Mouse (Mus musculus) kidney, embryonic 15.5 days (tissue): ENCODE data around the gene Pcca. TPM values are rescaled to one million over a fixed set of nuclear protein-coding genes. Genes with fewer than 3 reads are reported as not detected.

Experiments used
- ATAC-seq: fragments of 200-750 bp; cut with Nextera tagmentation; replicated peaks from 2 replicates; pipeline ENCODE4 v1.8.0; 2017; ENCODE audit warnings: moderate TSS enrichment; ENCODE audit not compliant: low FRiP score
- H3K27ac ChIP-seq: fragments of 300-500 bp; sonication (generic); 2 replicates; pipeline ENCODE4 v1.5.1; 2015; ENCODE audit warnings: mild to moderate bottlenecking, inconsistent platforms
- H3K27me3 ChIP-seq: fragments of 300-500 bp; sonication (generic); 2 replicates; pipeline ENCODE4 v1.6.1; 2015; ENCODE audit warnings: inconsistent platforms
- H3K36me3 ChIP-seq: fragments of 300-500 bp; sonication (generic); 2 replicates; pipeline ENCODE4 v1.6.1; 2015; ENCODE audit warnings: inconsistent platforms
- H3K4me1 ChIP-seq: fragments of 300-500 bp; sonication (generic); 2 replicates; pipeline ENCODE4 v1.6.1; 2015; ENCODE audit warnings: inconsistent platforms
- H3K4me2 ChIP-seq: fragments of 300-500 bp; sonication (generic); 2 replicates; pipeline ENCODE4 v1.6.1; 2015; ENCODE audit warnings: moderate library complexity, mild to moderate bottlenecking, inconsistent platforms
- H3K4me3 ChIP-seq: fragments of 300-500 bp; sonication (generic); replicated peaks from 2 replicates; pipeline ENCODE4 v1.5.1; 2015; ENCODE audit warnings: mild to moderate bottlenecking, inconsistent platforms
- H3K9ac ChIP-seq: fragments of 300-500 bp; sonication (generic); 2 replicates; pipeline ENCODE4 v1.6.1; 2015; ENCODE audit warnings: mild to moderate bottlenecking, inconsistent platforms
- H3K9me3 ChIP-seq: fragments of 300-500 bp; sonication (generic); replicated peaks from 2 replicates; pipeline ENCODE4 v1.6.1; 2016; ENCODE audit warnings: inconsistent platforms
- WGBS: fragments of 180-500 bp; shearing (Covaris S2); methylation state at CpG from one replicate; pipeline ENCODE4 v1.1.7; 2015; ENCODE audit warnings: mixed read lengths; 5-methylcytosine and 5-hydroxymethylcytosine counted together
- polyA plus RNA-seq: library from polyadenylated mRNA; unstranded; fragments of >200 nt; fragmentation: Nextera tagmentation; extraction: Ambion mirVana; gene quantifications from 2 replicates; pipeline ENCODE4 v1.2.1, GENCODE M21; 2015

The Pcca gene
- polyA plus RNA-seq, 1 experiment from 2014 or later: 23.9 TPM

GRCm38 (mm10) chr14:122611035-122611434 lies 76.9 kb downstream of the Pcca start:
- Histone ChIP-seq H3K27ac (no peak overlapping the region), H3K9me3 (no peaks in the 10 kb centered on the region), H3K9ac (no peak overlapping the region), H3K4me1 (no peaks in the 10 kb centered on the region), H3K4me2 (no peak overlapping the region), H3K27me3 (no peaks in the 10 kb centered on the region), H3K4me3 (no peak overlapping the region), H3K36me3 (no peaks in the 10 kb centered on the region)
- no peak for ATAC-seq
- WGBS: 87% methylated on average over 4 of the region's 4 CpGs

GRCm38 (mm10) chr14:122612317-122612716 lies 78.2 kb downstream of the Pcca start:
- Histone ChIP-seq H3K4me3 (no peak overlapping the region), H3K27ac (no peak overlapping the region), H3K36me3 (no peaks in the 10 kb centered on the region), H3K4me1 (no peaks in the 10 kb centered on the region), H3K27me3 (no peaks in the 10 kb centered on the region), H3K9ac (no peak overlapping the region), H3K9me3 (no peaks in the 10 kb centered on the region), H3K4me2 (no peak overlapping the region)
- WGBS: 87% methylated on average over 3 of the region's 3 CpGs
- ATAC-seq: no peak

DNA sequence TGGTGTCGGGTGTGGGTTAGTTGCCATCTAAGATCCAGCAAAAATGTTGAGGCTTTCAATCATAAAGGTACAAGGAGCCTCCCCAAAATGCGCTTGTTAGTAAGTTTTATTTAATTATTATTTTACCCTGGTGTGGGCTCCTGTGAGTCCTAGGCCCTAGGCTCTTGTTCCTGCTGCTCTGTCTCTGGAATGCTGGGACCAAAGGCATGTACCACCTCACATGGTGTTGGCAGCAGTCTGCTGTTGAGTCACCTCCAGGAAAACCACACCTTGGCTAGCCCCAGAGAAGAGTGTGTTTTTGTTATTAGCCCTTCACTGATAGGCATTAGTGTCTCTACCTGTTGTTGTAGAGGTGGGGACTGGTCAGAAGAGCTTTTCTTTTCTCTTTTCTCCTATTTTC lies 83.5 kb downstream of the Pcca start:
- no peaks in the 10 kb centered on the region for H3K9me3 ChIP-seq
- no peak overlapping the region for H3K4me3 ChIP-seq
- no peaks in the 10 kb centered on the region for H3K36me3 ChIP-seq
- WGBS: 93% methylated on average over 2 of the region's 2 CpGs
- no peak for ATAC-seq
- no peaks in the 10 kb centered on the region for H3K4me1 ChIP-seq
- H3K9ac ChIP-seq: no peak overlapping the region
- H3K4me2 ChIP-seq: no peak overlapping the region
- no peak overlapping the region for H3K27ac ChIP-seq
- H3K27me3 ChIP-seq: no peaks in the 10 kb centered on the region

DNA sequence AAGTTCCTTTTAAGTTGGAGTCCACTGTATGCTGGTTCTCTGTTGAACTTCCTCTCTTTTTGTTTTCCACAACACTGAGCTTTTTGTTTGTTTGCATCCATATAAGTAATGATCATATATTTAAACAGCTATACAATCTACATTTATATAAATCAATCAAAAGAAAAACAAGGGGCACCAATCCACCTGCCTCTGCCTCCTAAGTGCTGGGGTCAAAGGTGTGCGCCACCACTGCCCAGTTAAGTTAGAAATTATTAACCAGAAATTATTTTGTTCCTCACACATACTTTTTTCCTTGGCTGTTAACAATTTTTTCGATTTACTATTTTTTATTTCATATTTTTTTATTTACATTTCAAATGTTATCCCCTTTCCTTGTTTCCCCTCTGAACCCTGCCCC lies 99.3 kb downstream of the Pcca start:
- no peak overlapping the region for H3K9ac ChIP-seq
- H3K27me3 ChIP-seq: no peaks in the 10 kb centered on the region
- no peaks in the 10 kb centered on the region for H3K9me3 ChIP-seq
- H3K4me3 ChIP-seq: no peak overlapping the region
- no peaks in the 10 kb centered on the region for H3K36me3 ChIP-seq
- H3K4me2 ChIP-seq: no peak overlapping the region
- no peak for ATAC-seq
- H3K27ac ChIP-seq: no peak overlapping the region
- H3K4me1 ChIP-seq: no peaks in the 10 kb centered on the region
- 90% methylated on average over 2 of the region's 2 CpGs for WGBS

GRCm38 (mm10) chr14:122636601-122637000 lies 102.5 kb downstream of the Pcca start:
- ATAC-seq: no peak
- WGBS: 40% methylated on average over 6 of the region's 6 CpGs
- no peaks in the 10 kb centered on the region for H3K4me1 ChIP-seq

DNA sequence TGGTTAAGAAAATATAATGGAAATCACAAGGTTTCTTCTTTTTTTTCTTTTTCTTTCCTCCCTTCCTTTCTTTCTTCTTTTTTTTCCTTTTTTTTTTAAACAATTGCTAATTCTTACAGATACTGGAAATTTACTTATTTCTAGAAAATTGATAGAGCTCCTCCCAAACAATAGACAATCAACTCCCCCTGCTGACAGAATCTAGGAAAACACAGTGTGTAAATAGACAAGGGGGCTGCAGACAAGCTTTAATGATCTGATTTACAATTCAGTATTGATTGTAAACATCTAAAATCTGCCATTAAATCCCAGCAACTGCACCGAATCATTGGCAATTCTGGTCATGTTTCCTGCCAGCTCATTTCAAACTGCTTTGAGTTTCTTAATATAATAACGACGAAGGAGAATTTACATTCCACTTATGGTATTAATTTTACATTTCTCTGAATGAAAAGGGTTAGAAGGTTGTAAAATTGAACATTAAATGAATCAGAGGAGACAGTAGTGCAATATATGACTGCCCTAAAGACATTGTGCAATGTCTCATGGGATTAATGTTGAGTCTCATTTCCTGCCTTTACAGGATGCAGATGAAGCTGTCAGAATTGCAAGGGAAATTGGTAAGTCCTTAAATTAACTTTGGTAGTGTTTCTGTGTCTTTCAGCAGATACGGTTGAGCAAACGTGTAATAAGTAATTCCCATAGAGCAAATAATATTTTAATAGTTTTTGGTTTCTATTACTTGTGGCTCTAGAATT lies 103.9 kb downstream of the Pcca start:
- ATAC-seq: no peak
- H3K27ac ChIP-seq: no peak overlapping the region
- no peak overlapping the region for H3K9ac ChIP-seq
- H3K4me2 ChIP-seq: no peak overlapping the region
- H3K4me3 ChIP-seq: no peak overlapping the region
- H3K27me3 ChIP-seq: no peaks in the 10 kb centered on the region
- no peaks in the 10 kb centered on the region for H3K9me3 ChIP-seq
- H3K36me3 ChIP-seq: no peaks in the 10 kb centered on the region
- WGBS: 52% methylated on average over 5 of the region's 5 CpGs
- H3K4me1 ChIP-seq: no peaks in the 10 kb centered on the region

More at GRCm38 (mm10) chr14:122636601-122637000, 102.5 kb downstream of the Pcca start:
- Histone ChIP-seq H3K9ac (no peak overlapping the region), H3K27me3 (no peaks in the 10 kb centered on the region), H3K9me3 (no peaks in the 10 kb centered on the region), H3K27ac (no peak overlapping the region), H3K36me3 (no peaks in the 10 kb centered on the region), H3K4me2 (no peak overlapping the region), H3K4me3 (no peak overlapping the region)

- Histone ChIP-seq H3K9ac (no peak overlapping the region), H3K27me3 (no peaks in the 10 kb centered on the region), H3K4me3 (no peak overlapping the region), H3K9me3 (no peaks in the 10 kb centered on the region), H3K36me3 (no peaks in the 10 kb centered on the region), H3K4me2 (no peak overlapping the region), H3K27ac (no peak overlapping the region), H3K4me1 (no peaks in the 10 kb centered on the region)
- 79% methylated on average over 2 of the region's 2 CpGs for WGBS
- ATAC-seq: no peak
Observed at GRCm38 (mm10) chr14:122639168-122639720, 105.1 kb downstream of the Pcca start.

- Histone ChIP-seq H3K36me3 (no peaks in the 10 kb centered on the region), H3K27ac (no peak overlapping the region), H3K27me3 (no peaks in the 10 kb centered on the region), H3K4me1 (no peaks in the 10 kb centered on the region), H3K4me3 (no peak overlapping the region), H3K4me2 (no peak overlapping the region), H3K9ac (no peak overlapping the region), H3K9me3 (no peaks in the 10 kb centered on the region)
- ATAC-seq: no peak
- WGBS: 77% methylated on average over 1 of the region's 1 CpGs
Observed at GRCm38 (mm10) chr14:122642432-122642831, 108.3 kb downstream of the Pcca start.

DNA sequence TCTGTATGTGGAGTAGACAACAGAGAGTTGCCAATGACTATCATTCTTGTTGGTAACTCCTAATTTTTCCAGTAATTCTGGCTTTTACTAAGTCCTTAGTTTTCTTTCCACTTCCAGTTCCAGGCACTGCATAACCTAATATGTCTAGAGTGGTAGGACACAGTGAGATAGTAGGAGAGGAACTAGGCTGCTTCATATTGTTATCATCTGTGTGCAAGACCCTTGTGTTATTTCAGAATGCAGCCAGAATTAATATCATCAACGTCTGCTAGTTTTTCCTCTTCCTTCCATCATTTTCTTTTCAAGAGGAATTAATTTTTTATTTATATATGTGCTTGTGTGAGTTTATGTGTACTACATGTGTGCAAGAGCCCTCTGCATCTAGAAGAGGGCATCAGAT lies 114.1 kb downstream of the Pcca start:
- no peak for ATAC-seq
- H3K4me3 ChIP-seq: no peak overlapping the region
- H3K36me3 ChIP-seq: no peaks in the 10 kb centered on the region
- no peak overlapping the region for H3K9ac ChIP-seq
- no peak overlapping the region for H3K4me2 ChIP-seq
- no peaks in the 10 kb centered on the region for H3K4me1 ChIP-seq
- no peak overlapping the region for H3K27ac ChIP-seq
- WGBS: 82% methylated on average over 1 of the region's 1 CpGs
- no peaks in the 10 kb centered on the region for H3K27me3 ChIP-seq
- H3K9me3 ChIP-seq: no peaks in the 10 kb centered on the region

DNA sequence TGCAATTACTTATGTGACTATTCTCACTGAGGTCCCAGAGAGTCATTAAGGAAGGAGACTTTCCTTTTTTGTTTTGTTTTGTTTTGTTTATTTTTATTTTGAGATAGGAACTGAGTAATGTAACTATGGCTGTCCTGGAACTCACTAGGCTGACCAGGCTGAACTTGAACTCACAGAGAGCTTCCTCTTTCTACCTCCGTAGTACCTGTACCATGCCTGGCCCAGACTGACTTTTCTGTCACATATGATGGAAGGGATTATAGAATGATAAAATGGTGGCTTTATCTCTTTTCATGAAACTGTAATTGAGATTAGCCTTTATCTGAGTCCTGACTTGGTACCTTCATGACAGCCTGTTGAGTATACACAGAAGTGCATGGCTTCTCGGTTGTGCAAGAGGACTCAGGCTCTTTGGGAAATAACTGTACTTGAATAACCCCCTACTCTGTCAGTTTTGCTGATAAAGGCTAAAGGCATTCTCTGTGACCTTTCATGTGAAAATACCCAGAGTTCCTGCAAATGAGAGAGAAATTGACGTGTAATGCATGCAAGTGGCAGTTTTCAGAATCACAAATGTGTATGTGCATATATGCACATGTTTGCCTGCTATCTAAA lies 115.3 kb downstream of the Pcca start:
- Histone ChIP-seq H3K27ac (no peak overlapping the region), H3K36me3 (no peaks in the 10 kb centered on the region), H3K4me3 (no peak overlapping the region), H3K9me3 (no peaks in the 10 kb centered on the region), H3K4me2 (no peak overlapping the region), H3K9ac (no peak overlapping the region), H3K4me1 (no peaks in the 10 kb centered on the region), H3K27me3 (no peaks in the 10 kb centered on the region)
- WGBS: 74% methylated on average over 3 of the region's 3 CpGs
- no peak for ATAC-seq

DNA sequence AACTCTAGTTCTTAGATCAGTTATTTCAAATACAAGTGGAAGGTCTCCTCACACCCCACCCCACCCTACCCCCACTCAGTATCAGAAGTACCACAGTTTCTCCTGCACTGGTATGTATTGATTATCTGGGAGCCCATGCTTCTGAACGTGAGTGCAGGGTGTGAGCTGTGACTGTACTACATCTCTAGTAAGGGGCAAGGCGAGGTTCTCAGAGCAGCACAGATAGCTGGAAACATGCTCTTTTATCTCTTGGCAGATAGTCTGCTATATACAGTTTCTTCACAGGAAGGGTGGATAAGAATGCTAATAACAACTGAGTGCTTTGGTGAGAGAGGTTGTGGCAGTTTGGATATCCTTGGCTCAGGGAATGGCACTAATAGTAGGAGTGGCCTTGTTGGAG lies 117.6 kb downstream of the Pcca start:
- no peaks in the 10 kb centered on the region for H3K36me3 ChIP-seq
- no peak overlapping the region for H3K27ac ChIP-seq
- H3K9me3 ChIP-seq: no peaks in the 10 kb centered on the region
- no peak overlapping the region for H3K4me2 ChIP-seq
- no peak overlapping the region for H3K4me3 ChIP-seq
- H3K27me3 ChIP-seq: no peaks in the 10 kb centered on the region
- no peak for ATAC-seq
- WGBS: 91% methylated on average over 2 of the region's 2 CpGs
- H3K9ac ChIP-seq: no peak overlapping the region
- no peaks in the 10 kb centered on the region for H3K4me1 ChIP-seq

DNA sequence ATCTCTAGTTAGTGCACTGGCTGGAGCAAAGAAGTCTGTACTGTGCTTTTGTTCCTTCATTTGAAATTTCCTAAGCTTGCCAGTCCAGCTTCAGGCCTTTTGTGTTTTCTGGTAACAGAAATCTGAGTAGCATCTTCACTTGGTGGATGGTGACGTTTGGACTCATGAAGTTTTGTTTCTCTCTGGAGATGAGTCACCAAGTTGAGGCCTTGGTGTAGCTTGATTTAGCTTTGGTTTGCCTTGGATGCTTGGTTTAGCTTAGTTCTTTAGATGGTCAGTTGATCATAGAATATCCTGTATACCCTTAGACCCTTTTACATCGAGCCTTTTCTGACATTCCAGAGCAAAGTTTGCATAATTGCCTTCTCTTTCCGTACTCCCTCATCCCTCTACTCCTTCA lies 141.5 kb downstream of the Pcca start:
- H3K4me1 ChIP-seq: no peaks in the 10 kb centered on the region
- H3K27ac ChIP-seq: no peak overlapping the region
- H3K27me3 ChIP-seq: no peaks in the 10 kb centered on the region
- no peak overlapping the region for H3K4me3 ChIP-seq
- H3K9ac ChIP-seq: no peak overlapping the region
- no peak for ATAC-seq
- H3K36me3 ChIP-seq: no peaks in the 10 kb centered on the region
- no peaks in the 10 kb centered on the region for H3K9me3 ChIP-seq
- H3K4me2 ChIP-seq: no peak overlapping the region
- WGBS: 76% methylated on average over 3 of the region's 3 CpGs
